Mouse (Mus musculus): ENCODE measurements around the gene Dhrs1.

DNA sequence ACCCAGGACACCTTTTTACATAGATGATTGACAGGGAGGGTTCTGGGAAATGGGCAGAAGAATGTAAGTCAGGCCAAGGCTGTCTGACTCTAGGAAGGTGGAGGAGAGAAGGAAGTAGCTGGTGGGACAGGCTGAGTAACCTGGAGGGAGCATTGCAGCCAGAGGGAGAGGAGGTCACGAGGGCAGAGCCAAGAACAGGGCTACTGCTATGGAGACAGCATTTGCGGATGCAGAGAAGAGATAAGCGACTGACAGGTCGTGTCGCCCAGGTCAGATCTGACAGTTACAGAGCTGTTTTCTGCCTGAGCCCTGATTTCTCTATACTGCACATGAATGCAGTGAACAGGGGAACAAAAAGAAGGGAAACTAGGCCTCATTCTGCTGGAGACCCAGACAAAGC is 38.1 kb downstream of the Dhrs1 start:
- TF ChIP-seq CTCF (IDR thresholded peaks at IDR 0.05; ENCODE audit: control insufficient read depth, insufficient read depth, insufficient read length), result no peak
- TF ChIP-seq USF1 (IDR thresholded peaks at IDR 0.05; ENCODE audit: low read depth), result no peak
- no peak for TF ChIP-seq FOSL1 (IDR thresholded peaks at IDR 0.05; ENCODE audit: insufficient read depth, low read length, poor library complexity, severe bottlenecking)
- TF ChIP-seq MYOD1 (IDR thresholded peaks at IDR 0.05; ENCODE audit: control insufficient read depth, insufficient read length, low read depth), result no peak
